Mouse (Mus musculus) megakaryocyte, embryonic 14.5 days (primary cell): ENCODE results near the gene Gpr155.

ENCODE experiments used
- FLI1 ChIP-seq: IDR thresholded peaks from 2 replicates; pipeline ENCODE4 v1.6.1; 2012; ENCODE audit warnings: low read length, inconsistent platforms, mixed read lengths
- GATA1 ChIP-seq: IDR thresholded peaks from 3 replicates; pipeline ENCODE4 v1.6.1; 2012; ENCODE audit warnings: mixed read lengths, low read length, inconsistent platforms, borderline replicate concordance

DNA sequence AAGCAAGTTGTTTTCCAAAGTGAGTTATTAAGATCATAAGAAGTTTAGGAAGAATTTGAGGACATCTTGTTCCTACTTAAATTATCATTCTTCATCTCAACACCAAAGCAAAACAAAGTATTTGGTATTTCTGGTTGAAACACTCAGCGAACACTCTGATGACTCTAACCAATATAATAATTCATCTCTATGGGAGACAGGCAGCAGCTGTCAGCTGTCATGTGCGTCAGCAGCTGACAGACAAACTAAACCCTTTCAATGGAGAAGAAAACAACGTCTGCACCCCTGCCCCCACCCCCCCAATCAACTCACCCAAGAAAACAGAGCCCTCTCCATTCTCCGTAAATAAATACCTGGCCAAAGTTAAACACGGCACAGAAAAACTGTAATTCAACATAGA, 34.9 kb downstream of the Gpr155 start:
- TF ChIP-seq GATA1 (no peak), FLI1 (no peak)
